Mouse (Mus musculus) ES-Bruce4 (cell line): ENCODE results near the gene Aldh1b1. TPM values are rescaled to one million over a fixed set of nuclear protein-coding genes. Genes with fewer than 3 reads are reported as not detected.
A peak's percentile ranks its signal among the peaks of the same experiment; 100 is the strongest.

Experiments
- H3K27ac ChIP-seq: 2 replicates; pipeline ENCODE4 v1.5.1; 2012; ENCODE audit warnings: low read length, inconsistent platforms; ENCODE audit not compliant: insufficient read depth
- H3K27me3 ChIP-seq: 2 replicates; pipeline ENCODE4 v1.6.1; 2012; ENCODE audit warnings: mild to moderate bottlenecking, low read length, inconsistent platforms; ENCODE audit not compliant: control insufficient read depth, poor library complexity, insufficient read depth, severe bottlenecking
- H3K36me3 ChIP-seq: 2 replicates; pipeline ENCODE4 v1.6.1; 2012; ENCODE audit warnings: inconsistent platforms, mild to moderate bottlenecking, low read length, moderate library complexity; ENCODE audit not compliant: control insufficient read depth, poor library complexity, insufficient read depth, severe bottlenecking
- H3K4me1 ChIP-seq: one replicate; pipeline ENCODE4 v1.8.1; 2011; ENCODE audit warnings: low read length; ENCODE audit not compliant: control insufficient read depth, insufficient read depth
- H3K4me3 ChIP-seq: 2 replicates; pipeline ENCODE4 v1.5.1; 2011; ENCODE audit warnings: low read depth, mild to moderate bottlenecking, low read length
- H3K9ac ChIP-seq: 2 replicates; pipeline ENCODE4 v1.6.1; 2012; ENCODE audit warnings: low read depth, mild to moderate bottlenecking, inconsistent platforms; ENCODE audit not compliant: poor library complexity, severe bottlenecking
- H3K9me3 ChIP-seq: replicated peaks from 2 replicates; pipeline ENCODE4 v1.6.1; 2012; ENCODE audit warnings: mild to moderate bottlenecking, low read length, inconsistent platforms; ENCODE audit not compliant: control insufficient read depth, poor library complexity, insufficient read depth, severe bottlenecking
- CTCF ChIP-seq: IDR thresholded peaks from one replicate; pipeline ENCODE4 v1.8.1; 2011; ENCODE audit warnings: low read depth, low read length
- EP300 ChIP-seq: IDR thresholded peaks from 2 replicates; pipeline ENCODE4 v1.6.1; 2011; ENCODE audit warnings: low read depth, low read length; ENCODE audit not compliant: insufficient read depth
- POLR2A ChIP-seq: IDR thresholded peaks from one replicate; pipeline ENCODE4 v1.8.1; 2011; ENCODE audit warnings: low read length; ENCODE audit not compliant: insufficient read depth
- polyA plus RNA-seq: library from polyadenylated mRNA; stranded (reverse); fragments of >200 nt; gene quantifications from 2 replicates; pipeline ENCODE4 v1.2.4, GENCODE M21; 2011; ENCODE audit warnings: low read depth; ENCODE audit not compliant: missing spikeins, insufficient read depth, insufficient read length

The Aldh1b1 gene
- polyA plus RNA-seq, 1 experiment, result 9.3 TPM

- Histone ChIP-seq H3K4me1 (peaks cover 5% of the 10 kb centered on the region), H3K9ac (no peak overlapping the region), H3K36me3 (peaks cover 6% of the 10 kb centered on the region; the same call in 1 of the 2 replicates), H3K27me3 (no peaks in the 10 kb centered on the region), H3K4me3 (no peak overlapping the region), H3K27ac (peak overlapping the region; percentile 24; the same call in 1 of the 2 replicates), H3K9me3 (no peaks in the 10 kb centered on the region)
- TF ChIP-seq POLR2A (no peak), EP300 (no peak), CTCF (no peak)
Measured at GRCm38 (mm10) chr4:45799956-45800537, 1.2 kb downstream of the Aldh1b1 start.

- no peaks in the 10 kb centered on the region for H3K9me3 ChIP-seq
- TF ChIP-seq CTCF (no peak), EP300 (no peak), POLR2A (no peak)
- H3K4me1 ChIP-seq, result peaks cover 6% of the 10 kb centered on the region
- no peak overlapping the region for H3K4me3 ChIP-seq
- H3K27ac ChIP-seq, result no peak overlapping the region
- H3K36me3 ChIP-seq, result peaks cover 6% of the 10 kb centered on the region; the same call in 1 of the 2 replicates
- H3K9ac ChIP-seq, result no peak overlapping the region
- no peaks in the 10 kb centered on the region for H3K27me3 ChIP-seq
Measured at GRCm38 (mm10) chr4:45802900-45803299, 4.1 kb downstream of the Aldh1b1 start.

- no peak overlapping the region for H3K9ac ChIP-seq
- no peaks in the 10 kb centered on the region for H3K27me3 ChIP-seq
- H3K4me1 ChIP-seq, result peaks cover 10% of the 10 kb centered on the region
- H3K36me3 ChIP-seq, result peaks cover 6% of the 10 kb centered on the region; the same call in 1 of the 2 replicates
- H3K4me3 ChIP-seq, result no peak overlapping the region
- no peak for TF ChIP-seq EP300
- no peak for TF ChIP-seq POLR2A
- TF ChIP-seq CTCF, result no peak
- no peak overlapping the region for H3K27ac ChIP-seq
- H3K9me3 ChIP-seq, result no peaks in the 10 kb centered on the region
Measured at GRCm38 (mm10) chr4:45808034-45808433, 9.2 kb downstream of the Aldh1b1 start.

GRCm38 (mm10) chr4:45811250-45811649 lies 12.4 kb downstream of the Aldh1b1 start:
- no peaks in the 10 kb centered on the region for H3K9me3 ChIP-seq
- no peak overlapping the region for H3K9ac ChIP-seq
- H3K27me3 ChIP-seq, result no peaks in the 10 kb centered on the region
- TF ChIP-seq EP300 (peak; percentile 86), POLR2A (no peak)
- H3K4me3 ChIP-seq, result no peak overlapping the region
- no peaks in the 10 kb centered on the region for H3K36me3 ChIP-seq
- peaks cover 16% of the 10 kb centered on the region for H3K4me1 ChIP-seq
- peak overlapping the region; percentile 76 for H3K27ac ChIP-seq

- Histone ChIP-seq H3K9me3 (no peaks in the 10 kb centered on the region), H3K4me3 (no peak overlapping the region), H3K27me3 (no peaks in the 10 kb centered on the region), H3K36me3 (no peaks in the 10 kb centered on the region), H3K4me1 (peaks cover 17% of the 10 kb centered on the region), H3K27ac (no peak overlapping the region), H3K9ac (no peak overlapping the region)
- TF ChIP-seq POLR2A, result no peak
- peak; percentile 47 for TF ChIP-seq CTCF
- 0 out of 2 replicates have a peak, but pooled peaks have one; percentile 62 for TF ChIP-seq EP300
Measured at GRCm38 (mm10) chr4:45815542-45815941, 16.7 kb downstream of the Aldh1b1 start.

GRCm38 (mm10) chr4:45818814-45819207 lies 20.0 kb downstream of the Aldh1b1 start:
- H3K4me3 ChIP-seq, result no peak overlapping the region
- no peaks in the 10 kb centered on the region for H3K27me3 ChIP-seq
- H3K9ac ChIP-seq, result no peak overlapping the region
- TF ChIP-seq CTCF, result no peak
- no peak for TF ChIP-seq POLR2A
- TF ChIP-seq EP300, result no peak
- peak overlapping the region; percentile 40; the same call in 1 of the 2 replicates for H3K27ac ChIP-seq
- no peaks in the 10 kb centered on the region for H3K9me3 ChIP-seq
- H3K36me3 ChIP-seq, result no peaks in the 10 kb centered on the region
- H3K4me1 ChIP-seq, result peaks cover 13% of the 10 kb centered on the region
